In the genomic region with DNA sequence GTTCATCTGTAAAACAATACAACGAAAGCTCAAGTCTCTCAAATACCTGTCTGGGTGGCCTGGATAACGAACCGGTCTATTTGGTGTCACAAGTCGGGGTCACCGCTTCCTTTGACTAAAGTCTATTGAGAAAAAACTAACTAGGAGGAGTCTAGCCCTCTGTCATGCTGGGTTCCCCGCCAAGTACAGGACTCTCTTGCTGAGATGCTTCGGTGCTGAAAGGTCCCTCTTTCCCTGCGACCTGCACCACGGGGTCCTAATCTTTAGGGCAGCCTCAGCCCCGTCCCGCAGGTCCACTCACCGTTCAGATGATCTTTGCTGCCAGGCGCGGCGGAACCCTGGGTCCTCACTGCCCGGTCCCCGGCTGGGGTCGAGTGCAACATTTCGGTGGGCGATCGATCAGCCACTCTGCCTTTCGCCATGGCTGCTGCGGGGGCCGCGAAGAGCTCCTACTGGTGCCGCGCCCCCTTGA, we compare ENCODE assay signal across 8 mouse cellular contexts. TPM values are rescaled to one million over a fixed set of nuclear protein-coding genes. Genes with fewer than 3 reads are reported as not detected.
DNase-seq lines count a peak whose midpoint lies in the region; ATAC-seq and TF ChIP-seq lines count a peak whose summit lies in the region.

No protein-coding gene starts in this region.

- no peak for TF ChIP-seq CTCF in gastrocnemius, adult 2 months (IDR thresholded peaks at IDR 0.05)
- TF ChIP-seq CTCF in thymus, adult 2 months (IDR thresholded peaks at IDR 0.05; ENCODE audit: borderline replicate concordance, control insufficient read depth, extremely low read depth, insufficient read depth, low read length, poor library complexity): no peak

- under 1% methylated on average over 27 of the region's 27 CpGs for WGBS in thymus, adult 2 months
- 1% methylated on average over 27 of the region's 27 CpGs for WGBS in hindbrain, embryonic 14.5 days

- peak overlapping the region; percentile 89 for H3K27ac ChIP-seq in gastrocnemius, adult 2 months
- no peak overlapping the region for H3K27ac ChIP-seq in thymus, adult 2 months (ENCODE audit: control insufficient read depth, insufficient read depth, low read length)
- H3K27ac ChIP-seq in hindbrain, embryonic 14.5 days: peak overlapping the region; percentile 66

- peaks cover under 1% of the 10 kb centered on the region for H3K36me3 ChIP-seq in thymus, adult 2 months (ENCODE audit: control insufficient read depth, insufficient read depth, low read length)
- peaks cover 26% of the 10 kb centered on the region for H3K36me3 ChIP-seq in hindbrain, embryonic 14.5 days (replicated peaks; ENCODE audit: control insufficient read depth, insufficient read depth)
- peaks cover 30% of the 10 kb centered on the region for H3K36me3 ChIP-seq in megakaryocyte, embryonic 14.5 days (replicated peaks; ENCODE audit: low read length)

- intact Hi-C loops in gastrocnemius, adult 2 months (cut with DNase I): loop anchor here (1.0 to 5.0 kb wide), 3 partner anchors 25 to 76 kb away; a partner anchor contains a TSS

- no peaks in the 10 kb centered on the region for H3K9me3 ChIP-seq in hindbrain, embryonic 14.5 days (ENCODE audit: control insufficient read depth, low read length)
- no peaks in the 10 kb centered on the region for H3K9me3 ChIP-seq in megakaryocyte, embryonic 14.5 days

- H3K27me3 ChIP-seq in thymus, adult 2 months (ENCODE audit: control insufficient read depth, insufficient read depth, low read length): no peaks in the 10 kb centered on the region
- H3K27me3 ChIP-seq in hindbrain, embryonic 14.5 days (ENCODE audit: control insufficient read depth, insufficient read depth, low read length): no peaks in the 10 kb centered on the region
- H3K27me3 ChIP-seq in megakaryocyte, embryonic 14.5 days (replicated peaks): no peaks in the 10 kb centered on the region

- H3K9ac ChIP-seq in hindbrain, embryonic 14.5 days: peak overlapping the region; percentile 74

- H3K4me3 ChIP-seq in gastrocnemius, adult 2 months: peak overlapping the region; percentile 81
- H3K4me3 ChIP-seq in thymus, adult 2 months (ENCODE audit: control insufficient read depth, insufficient read depth, low read length): peak overlapping the region; percentile 49
- H3K4me3 ChIP-seq in hindbrain, embryonic 14.5 days (replicated peaks; ENCODE audit: low read length): peak overlapping the region; percentile 60
- peak overlapping the region; percentile 97 for H3K4me3 ChIP-seq in megakaryocyte, embryonic 14.5 days (replicated peaks)

- peak overlapping the region; percentile 84 for H3K4me2 ChIP-seq in hindbrain, embryonic 14.5 days (replicated peaks)

- DNase-seq in gastrocnemius, adult 2 months: no peak
- DNase-seq in gastrocnemius, postnatal 25 days: no peak
- no peak for DNase-seq in thymus, adult 2 months
- no peak for DNase-seq in thymus, postnatal 36 days
- DNase-seq in hindbrain, embryonic 14.5 days (ENCODE audit: low spot score): no peak
- DNase-seq in layer of hippocampus, postnatal 10 days (ENCODE audit: low spot score in 2 of 2): no peak
- DNase-seq in cerebellum, adult 9-10 months: no peak

- TF ChIP-seq POLR2A in thymus, adult 2 months (IDR thresholded peaks at IDR 0.05; ENCODE audit: control insufficient read depth, extremely low read depth, insufficient read depth, low read length, poor library complexity): no peak

- H3K4me1 ChIP-seq in thymus, adult 2 months (replicated peaks; ENCODE audit: control insufficient read depth, insufficient read depth, low read length): no peaks in the 10 kb centered on the region
- peaks cover 17% of the 10 kb centered on the region for H3K4me1 ChIP-seq in hindbrain, embryonic 14.5 days (replicated peaks; ENCODE audit: control insufficient read depth, insufficient read depth, low read length)
- H3K4me1 ChIP-seq in megakaryocyte, embryonic 14.5 days: peaks cover 21% of the 10 kb centered on the region

- ATAC-seq in hindbrain, embryonic 14.5 days (ENCODE audit: low FRiP score): no peak; the same call in 1 of the 2 replicates

RNA-seq across cellular contexts. Expression of a gene that starts 1.0 kb away (rescaled TPM):
- total RNA-seq in gastrocnemius, adult 2 months (2021): 10 to 100 TPM; 25.4 to 27.0 TPM
- 10 to 100 TPM; 22.3 to 28.3 TPM for total RNA-seq in gastrocnemius, postnatal 25 days (2021)
- polyA plus RNA-seq in thymus, adult 2 months (2012; rRNA removed): 17.4 and 19.9 TPM in 2 replicates
- 71.2 and 79.5 TPM in 2 replicates for polyA plus RNA-seq in hindbrain, embryonic 14.5 days (2014; fragmentation: Nextera tagmentation; extraction: Ambion mirVana)
- polyA plus RNA-seq in megakaryocyte, embryonic 14.5 days (2012; ENCODE audit: insufficient read depth, low replicate concordance): 5.4 and 16.7 TPM in 2 replicates
- 10 to 100 TPM; 52.4 to 61.5 TPM for total RNA-seq in layer of hippocampus, postnatal 10 days (2021)

RNA-seq across cellular contexts. Expression of a gene that starts 25.4 kb away (rescaled TPM):
- total RNA-seq in gastrocnemius, adult 2 months (2021): 10 to 100 TPM; 34.4 to 52.4 TPM
- total RNA-seq in gastrocnemius, postnatal 25 days (2021): 10 to 100 TPM; 52.1 to 53.5 TPM
- 35.0 and 44.0 TPM in 2 replicates for polyA plus RNA-seq in thymus, adult 2 months (2012; rRNA removed)
- 55.3 and 56.0 TPM in 2 replicates for polyA plus RNA-seq in hindbrain, embryonic 14.5 days (2014; fragmentation: Nextera tagmentation; extraction: Ambion mirVana)
- polyA plus RNA-seq in megakaryocyte, embryonic 14.5 days (2012; ENCODE audit: insufficient read depth, low replicate concordance): 3.2 and 4.8 TPM in 2 replicates
- 100 to 1,000 TPM; 139 to 164 TPM for total RNA-seq in layer of hippocampus, postnatal 10 days (2021)

RNA-seq across cellular contexts. Expression of a gene that starts 32.4 kb away (rescaled TPM):
- 100 to 1,000 TPM in 1 of 2 experiments, 10 to 100 TPM in 1; 96.4 to 101 TPM for total RNA-seq in gastrocnemius, adult 2 months (2021)
- total RNA-seq in gastrocnemius, postnatal 25 days (2021): 10 to 100 TPM; 77.7 to 82.2 TPM
- polyA plus RNA-seq in thymus, adult 2 months (2012; rRNA removed): 25.6 and 38.0 TPM in 2 replicates
- polyA plus RNA-seq in hindbrain, embryonic 14.5 days (2014; fragmentation: Nextera tagmentation; extraction: Ambion mirVana): 16.1 and 22.1 TPM in 2 replicates
- 7.3 and 10.8 TPM in 2 replicates for polyA plus RNA-seq in megakaryocyte, embryonic 14.5 days (2012; ENCODE audit: insufficient read depth, low replicate concordance)
- 10 to 100 TPM; 89.6 to 89.8 TPM for total RNA-seq in layer of hippocampus, postnatal 10 days (2021)
